Mouse (Mus musculus) heart, embryonic 16.5 days (tissue): Measurements from ENCODE around the gene Nup210l. TPM values are rescaled to one million over a fixed set of nuclear protein-coding genes. Genes with fewer than 3 reads are reported as not detected.

Source experiments
- ATAC-seq: fragments of 200-750 bp; cut with Nextera tagmentation; replicated peaks from 2 replicates; pipeline ENCODE4 v1.8.0; 2017; ENCODE audit warnings: moderate number of reproducible peaks; ENCODE audit not compliant: insufficient read depth, low FRiP score; ENCODE audit errors: extremely low read depth
- H3K27ac ChIP-seq: fragments of 300-500 bp; sonication (generic); 2 replicates; pipeline ENCODE4 v1.5.1; 2014; ENCODE audit warnings: mild to moderate bottlenecking, low read length, control low read depth, moderate library complexity
- H3K27me3 ChIP-seq: fragments of 300-500 bp; sonication (generic); 2 replicates; pipeline ENCODE4 v1.6.1; 2014; ENCODE audit warnings: low read length, mixed read lengths; ENCODE audit not compliant: control insufficient read depth, insufficient read depth
- H3K36me3 ChIP-seq: fragments of 300-500 bp; sonication (generic); 2 replicates; pipeline ENCODE4 v1.6.1; 2014; ENCODE audit not compliant: control insufficient read depth, insufficient read depth
- H3K4me1 ChIP-seq: fragments of 300-500 bp; sonication (generic); 2 replicates; pipeline ENCODE4 v1.6.1; 2014; ENCODE audit warnings: low read length, mixed read lengths; ENCODE audit not compliant: control insufficient read depth, insufficient read depth
- H3K4me2 ChIP-seq: fragments of 300-500 bp; sonication (generic); 2 replicates; pipeline ENCODE4 v1.6.1; 2014; ENCODE audit warnings: low read depth, mild to moderate bottlenecking, control low read depth, low read length
- H3K4me3 ChIP-seq: fragments of 300-500 bp; sonication (generic); 2 replicates; pipeline ENCODE4 v1.5.1; 2014; ENCODE audit warnings: mild to moderate bottlenecking, control low read depth, low read length
- H3K9ac ChIP-seq: fragments of 300-500 bp; sonication (generic); 2 replicates; pipeline ENCODE4 v1.6.1; 2014; ENCODE audit warnings: low read length, control low read depth
- H3K9me3 ChIP-seq: fragments of 300-500 bp; sonication (generic); replicated peaks from 2 replicates; pipeline ENCODE4 v1.6.1; 2016; ENCODE audit warnings: low read length; ENCODE audit not compliant: control insufficient read depth
- WGBS: fragments of 180-500 bp; shearing (Covaris S2); extraction: QIAGEN DNeasy Blood & Tissue Kit; methylation state at CpG from one replicate; pipeline ENCODE4 v1.1.7; 2014; 5-methylcytosine and 5-hydroxymethylcytosine counted together
- polyA plus RNA-seq: library from polyadenylated mRNA; unstranded; fragments of >200 nt; fragmentation: Nextera tagmentation; extraction: Ambion mirVana; gene quantifications from 2 replicates; pipeline ENCODE4 v1.2.1, GENCODE M21; 2015

The Nup210l gene
- polyA plus RNA-seq, 1 experiment from 2014 or later, result 0.32 TPM

GRCm38 (mm10) chr3:90078224-90078623 is 25.7 kb upstream of the Nup210l start:
- H3K9ac ChIP-seq, result no peak overlapping the region
- no peaks in the 10 kb centered on the region for H3K27me3 ChIP-seq
- no peaks in the 10 kb centered on the region for H3K9me3 ChIP-seq
- no peaks in the 10 kb centered on the region for H3K36me3 ChIP-seq
- H3K4me2 ChIP-seq, result no peak overlapping the region
- no peak overlapping the region for H3K4me3 ChIP-seq
- ATAC-seq, result no peak
- H3K27ac ChIP-seq, result no peak overlapping the region
- H3K4me1 ChIP-seq, result peaks cover 35% of the 10 kb centered on the region
- 46% methylated on average over 5 of the region's 5 CpGs for WGBS

- H3K4me1 ChIP-seq, result peaks cover 45% of the 10 kb centered on the region
Measured at GRCm38 (mm10) chr3:90079133-90079762, 24.7 kb upstream of the Nup210l start.

GRCm38 (mm10) chr3:90079763-90080497 is 24.0 kb upstream of the Nup210l start:
- Histone ChIP-seq H3K4me3 (peak overlapping the region; percentile 96), H3K9ac (peak overlapping the region; percentile 94), H3K27ac (peak overlapping the region; percentile 99), H3K36me3 (no peaks in the 10 kb centered on the region), H3K9me3 (no peaks in the 10 kb centered on the region), H3K4me2 (peak overlapping the region; percentile 86), H3K27me3 (no peaks in the 10 kb centered on the region), H3K4me1 (peaks cover 52% of the 10 kb centered on the region)
- ATAC-seq, result peak; percentile 61
- under 1% methylated on average over 53 of the region's 53 CpGs for WGBS

More at GRCm38 (mm10) chr3:90079133-90079762, 24.7 kb upstream of the Nup210l start:
- Histone ChIP-seq H3K4me3 (peak overlapping the region; percentile 96), H3K27ac (peak overlapping the region; percentile 99), H3K9me3 (no peaks in the 10 kb centered on the region), H3K9ac (peak overlapping the region; percentile 94), H3K27me3 (no peaks in the 10 kb centered on the region), H3K4me2 (peak overlapping the region; percentile 86), H3K36me3 (no peaks in the 10 kb centered on the region)
- WGBS, result under 1% methylated on average over 33 of the region's 33 CpGs
- ATAC-seq, result peak; percentile 91

- ATAC-seq, result no peak
- peak overlapping the region; percentile 99 for H3K27ac ChIP-seq
- H3K36me3 ChIP-seq, result no peaks in the 10 kb centered on the region
- H3K4me1 ChIP-seq, result peaks cover 58% of the 10 kb centered on the region
- H3K9ac ChIP-seq, result peak overlapping the region; percentile 94
- H3K27me3 ChIP-seq, result no peaks in the 10 kb centered on the region
- peak overlapping the region; percentile 86 for H3K4me2 ChIP-seq
- H3K4me3 ChIP-seq, result peak overlapping the region; percentile 96
- 0% methylated on average over 6 of the region's 6 CpGs for WGBS
- H3K9me3 ChIP-seq, result no peaks in the 10 kb centered on the region
Measured at GRCm38 (mm10) chr3:90080498-90080863, 23.5 kb upstream of the Nup210l start.

- Histone ChIP-seq H3K36me3 (no peaks in the 10 kb centered on the region; the same call in 1 of the 2 replicates), H3K4me3 (peak overlapping the region; percentile 96), H3K4me2 (peak overlapping the region; percentile 86), H3K27ac (peak overlapping the region; percentile 74), H3K4me1 (peaks cover 61% of the 10 kb centered on the region), H3K9ac (peak overlapping the region; percentile 59), H3K27me3 (no peaks in the 10 kb centered on the region), H3K9me3 (no peaks in the 10 kb centered on the region)
- no peak for ATAC-seq
- 60% methylated on average over 5 of the region's 5 CpGs for WGBS
Measured at GRCm38 (mm10) chr3:90081365-90082240, 22.3 kb upstream of the Nup210l start.

- H3K36me3 ChIP-seq, result peaks cover 11% of the 10 kb centered on the region
- ATAC-seq, result no peak
- 27% methylated on average over 5 of the region's 5 CpGs for WGBS
- peaks cover 57% of the 10 kb centered on the region for H3K4me1 ChIP-seq
- H3K27me3 ChIP-seq, result no peaks in the 10 kb centered on the region
- H3K9me3 ChIP-seq, result no peaks in the 10 kb centered on the region
- H3K4me2 ChIP-seq, result peak overlapping the region; percentile 86
- peak overlapping the region; percentile 18 for H3K9ac ChIP-seq
- peak overlapping the region; percentile 17 for H3K4me3 ChIP-seq
- peak overlapping the region; percentile 74 for H3K27ac ChIP-seq
Measured at GRCm38 (mm10) chr3:90083034-90083433, 20.9 kb upstream of the Nup210l start.

GRCm38 (mm10) chr3:90083698-90084324 is 20.1 kb upstream of the Nup210l start:
- Histone ChIP-seq H3K27me3 (no peaks in the 10 kb centered on the region), H3K36me3 (peaks cover 19% of the 10 kb centered on the region), H3K27ac (peak overlapping the region; percentile 74), H3K9ac (no peak overlapping the region; the same call in 1 of the 2 replicates), H3K4me3 (no peak overlapping the region), H3K4me1 (peaks cover 53% of the 10 kb centered on the region), H3K9me3 (no peaks in the 10 kb centered on the region), H3K4me2 (peak overlapping the region; percentile 86)
- ATAC-seq, result no peak
- 41% methylated on average over 3 of the region's 3 CpGs for WGBS

- no peak for ATAC-seq
- H3K36me3 ChIP-seq, result peaks cover 29% of the 10 kb centered on the region
- no peaks in the 10 kb centered on the region for H3K27me3 ChIP-seq
- H3K4me3 ChIP-seq, result no peak overlapping the region
- WGBS, result 49% methylated on average over 4 of the region's 4 CpGs
- no peak overlapping the region for H3K9ac ChIP-seq
- peak overlapping the region; percentile 25; the same call in 1 of the 2 replicates for H3K27ac ChIP-seq
- no peaks in the 10 kb centered on the region for H3K9me3 ChIP-seq
- peaks cover 50% of the 10 kb centered on the region for H3K4me1 ChIP-seq
- H3K4me2 ChIP-seq, result peak overlapping the region; percentile 4; the same call in 1 of the 2 replicates
Measured at GRCm38 (mm10) chr3:90084790-90085189, 19.1 kb upstream of the Nup210l start.
